Mouse (Mus musculus) WW6 (cell line): ENCODE results near the gene Vgll4.
"Not testable (repeated sequence)": the region's sequence is repeated elsewhere in the genome, so short reads cannot be mapped to it uniquely, and the experiment has no call there.

Experiments
- DNase-seq: peaks from one replicate; pipeline ENCODE4 v3.0.0-alpha.2; 2013; ENCODE audit warnings: low read depth, low spot score

The Vgll4 gene

DNA sequence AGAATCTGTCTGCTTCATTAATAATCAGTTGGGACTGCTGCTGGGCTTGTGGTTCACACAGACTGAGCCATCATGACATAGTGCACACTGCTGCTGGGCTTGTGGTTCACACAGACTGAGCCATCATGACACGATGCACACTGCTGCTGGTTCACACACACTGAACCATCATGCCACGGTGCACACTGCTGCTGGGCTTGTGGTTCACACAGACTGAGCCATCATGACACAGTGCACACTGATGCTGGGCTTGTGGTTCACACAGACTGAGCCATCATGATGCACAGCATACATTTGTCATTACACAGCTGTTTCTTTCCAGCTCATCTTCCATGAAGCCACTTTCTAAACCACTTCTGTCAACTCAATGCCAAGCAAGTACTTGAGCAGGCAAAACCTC lies 30.1 kb downstream of the Vgll4 start:
- no peak for DNase-seq

DNA sequence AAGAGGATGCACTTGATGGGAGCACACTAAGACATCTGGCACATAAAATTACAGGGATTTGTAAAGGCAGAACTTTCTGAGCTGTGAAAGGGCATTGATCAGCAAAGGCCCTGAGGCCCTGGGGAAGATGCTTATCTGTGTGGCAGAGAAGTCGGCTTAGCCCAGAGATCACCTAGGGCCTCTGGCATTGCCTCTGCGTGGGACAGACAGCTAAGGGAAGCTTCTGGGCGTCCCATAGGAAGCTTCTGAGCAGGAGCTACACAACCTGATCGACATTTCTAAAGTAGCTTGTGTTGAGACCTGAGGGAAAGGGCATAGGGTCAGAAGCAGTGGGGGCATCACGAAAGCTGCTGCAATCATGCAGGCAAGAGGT lies 32.9 kb downstream of the Vgll4 start:
- DNase-seq: no peak

DNA sequence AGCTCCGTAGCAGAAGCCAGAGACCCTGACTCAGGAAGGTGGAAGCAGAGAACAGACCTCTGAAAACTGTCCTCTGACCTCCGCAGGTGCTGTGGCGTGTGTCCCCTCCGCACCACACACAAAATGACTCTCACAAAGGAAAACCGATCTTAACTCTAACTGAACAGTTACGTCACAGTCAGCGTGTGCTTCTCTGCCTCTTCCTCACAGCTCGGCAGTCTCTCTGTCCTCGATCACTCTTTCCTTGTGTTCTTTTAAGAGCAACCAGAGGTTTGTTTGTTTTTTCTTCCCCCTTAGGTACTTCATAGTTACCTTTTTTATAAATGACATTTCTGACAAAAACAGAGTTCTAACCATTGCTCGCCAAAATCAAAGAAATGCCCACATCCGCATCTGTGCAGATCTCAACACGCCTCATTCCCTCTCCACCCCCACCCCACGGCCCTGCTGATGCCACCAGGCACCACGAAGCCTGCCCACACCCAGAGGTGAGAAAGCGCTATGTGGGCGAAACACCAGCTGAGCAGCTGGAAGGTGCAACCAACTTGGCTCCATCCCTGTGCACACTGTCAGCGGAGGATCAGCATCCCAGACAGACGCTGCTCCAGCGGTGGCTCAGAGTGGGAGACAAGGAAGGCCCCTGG lies 33.4 kb downstream of the Vgll4 start:
- no peak for DNase-seq

DNA sequence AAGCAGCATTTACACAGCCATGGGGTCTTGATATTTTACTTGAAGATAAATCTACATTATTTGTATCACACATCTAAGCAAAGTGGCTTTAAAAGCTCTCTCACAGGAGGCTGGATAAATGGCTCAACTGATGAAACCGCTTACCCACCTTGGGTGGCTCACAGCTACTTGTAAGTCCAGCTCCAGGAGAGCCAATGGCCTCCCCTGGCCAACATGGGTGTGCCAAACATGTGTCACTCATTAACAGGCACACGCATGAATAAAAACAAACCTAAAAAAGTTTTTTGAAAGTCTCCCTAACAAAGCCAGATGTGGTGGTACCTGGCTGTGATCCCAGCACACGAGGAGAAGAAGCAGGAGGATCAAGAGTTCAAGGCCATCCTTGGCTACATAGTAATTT lies 34.4 kb downstream of the Vgll4 start:
- no peak for DNase-seq

DNA sequence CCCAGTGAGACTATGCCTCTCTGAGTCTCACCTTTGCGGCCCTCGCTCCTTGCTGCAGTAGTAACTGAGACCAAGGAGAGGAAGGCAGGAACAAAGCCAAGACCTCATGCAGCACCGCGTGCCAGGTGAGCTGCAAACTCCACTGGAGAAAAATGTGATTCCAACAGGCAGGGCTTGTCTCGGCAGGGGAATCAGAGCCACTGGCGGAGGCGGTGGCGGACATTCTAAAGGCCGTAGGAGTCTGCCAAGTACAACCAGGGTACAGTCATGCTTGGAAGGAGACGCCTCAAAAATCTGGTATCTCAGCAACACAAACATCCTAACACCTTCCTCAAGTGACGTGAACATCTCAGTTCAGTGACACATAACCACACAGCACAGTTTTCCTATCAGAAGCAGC lies 35.7 kb downstream of the Vgll4 start:
- no peak for DNase-seq

DNA sequence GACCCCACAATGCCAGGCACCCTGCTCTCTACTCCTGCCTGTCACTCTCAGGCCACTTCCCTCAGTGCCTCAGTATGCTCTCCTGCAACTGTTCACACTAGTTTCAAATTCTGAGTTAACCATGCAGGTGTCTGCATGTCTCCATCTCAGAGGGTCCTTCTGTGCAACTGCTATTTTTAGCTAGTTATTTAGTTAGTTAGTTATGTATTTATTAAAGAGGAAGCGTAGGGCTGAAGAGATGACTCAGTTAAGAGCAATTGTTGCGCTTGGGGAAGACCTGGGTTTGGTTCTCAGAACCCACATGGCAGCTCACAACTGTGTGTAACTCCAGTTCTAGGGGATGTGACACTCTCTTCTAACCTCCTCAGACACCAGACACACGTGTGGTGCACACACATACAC lies 36.8 kb downstream of the Vgll4 start:
- no peak for DNase-seq

DNA sequence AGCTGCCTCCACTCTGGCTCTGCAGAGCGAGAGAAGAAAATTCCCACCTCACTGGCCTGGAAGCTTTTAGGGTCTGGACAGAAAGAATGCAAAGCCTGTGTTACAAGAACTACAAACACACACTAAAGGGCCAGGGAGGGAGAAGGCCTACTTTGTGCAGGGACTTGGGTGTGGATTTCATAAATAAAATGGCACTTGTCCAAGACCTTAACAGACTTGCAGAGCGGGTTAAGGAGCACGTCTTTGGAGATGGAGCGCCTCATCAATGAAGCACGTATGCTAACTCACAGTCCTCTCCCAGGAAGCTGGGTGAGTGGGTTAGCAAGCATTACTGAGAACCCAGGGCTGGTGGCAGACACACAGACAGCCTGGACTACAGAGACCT lies 37.7 kb downstream of the Vgll4 start:
- no peak for DNase-seq

DNA sequence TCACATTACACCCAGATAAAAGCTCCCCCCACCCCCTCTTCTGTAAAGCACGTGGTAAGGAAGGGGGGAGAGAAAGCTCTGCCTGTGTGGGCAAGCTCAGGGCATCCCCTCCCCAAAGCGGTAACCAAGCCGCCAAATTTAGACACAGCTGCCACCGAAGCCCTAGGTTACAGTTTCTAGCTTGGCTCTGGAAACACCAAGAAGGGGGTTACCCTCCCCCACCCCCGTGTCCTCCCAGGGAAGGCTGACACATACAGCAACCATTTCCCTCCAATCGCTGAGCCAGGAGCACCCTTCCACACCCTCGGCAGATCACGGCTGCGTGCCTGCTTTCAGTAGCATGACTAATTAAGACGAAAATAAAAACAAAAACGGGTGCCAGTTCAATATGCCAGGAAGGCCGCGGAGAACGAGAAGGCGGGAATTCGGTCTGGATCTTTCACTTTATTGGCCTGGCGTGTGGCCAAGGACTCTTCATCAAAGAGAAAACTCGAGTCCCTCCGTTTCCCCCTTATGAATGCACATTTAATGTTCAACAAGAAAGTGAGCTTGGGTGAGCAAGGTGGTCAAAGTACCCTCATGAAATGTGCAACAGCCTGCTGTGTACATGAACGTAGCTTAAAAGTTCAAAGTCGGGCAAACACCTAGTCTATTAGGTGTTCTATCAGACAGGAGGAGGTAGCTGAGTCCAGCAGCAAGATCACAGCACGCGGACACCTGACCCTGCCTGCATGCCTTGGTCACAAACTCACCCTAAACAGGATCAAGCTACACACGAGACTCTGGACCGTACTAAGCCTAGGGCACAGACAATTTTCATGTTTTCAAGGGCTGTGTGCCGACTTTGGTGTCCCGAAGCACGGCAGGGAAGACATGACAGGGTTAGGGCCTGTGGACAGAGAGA lies 38.3 kb downstream of the Vgll4 start:
- DNase-seq: no peak

DNA sequence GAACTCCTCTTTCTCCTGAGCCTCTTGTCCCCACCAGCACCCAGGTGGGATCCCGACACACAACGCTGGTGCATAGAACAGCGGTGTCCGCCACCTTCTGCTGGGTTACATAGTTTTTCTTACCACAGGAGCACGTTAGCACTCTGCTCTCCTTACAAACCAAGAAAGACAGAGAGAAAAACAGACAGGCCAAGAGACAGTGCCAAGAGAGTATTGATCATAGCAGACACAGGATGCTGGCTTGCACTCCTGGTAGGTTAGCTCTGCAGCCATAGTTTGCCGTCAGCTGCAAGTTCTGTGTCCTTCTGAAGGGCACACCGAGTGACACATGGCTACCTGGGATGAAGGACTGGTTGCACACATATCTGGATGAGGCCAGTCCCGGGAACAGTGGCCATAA lies 39.1 kb downstream of the Vgll4 start:
- DNase-seq: no peak

DNA sequence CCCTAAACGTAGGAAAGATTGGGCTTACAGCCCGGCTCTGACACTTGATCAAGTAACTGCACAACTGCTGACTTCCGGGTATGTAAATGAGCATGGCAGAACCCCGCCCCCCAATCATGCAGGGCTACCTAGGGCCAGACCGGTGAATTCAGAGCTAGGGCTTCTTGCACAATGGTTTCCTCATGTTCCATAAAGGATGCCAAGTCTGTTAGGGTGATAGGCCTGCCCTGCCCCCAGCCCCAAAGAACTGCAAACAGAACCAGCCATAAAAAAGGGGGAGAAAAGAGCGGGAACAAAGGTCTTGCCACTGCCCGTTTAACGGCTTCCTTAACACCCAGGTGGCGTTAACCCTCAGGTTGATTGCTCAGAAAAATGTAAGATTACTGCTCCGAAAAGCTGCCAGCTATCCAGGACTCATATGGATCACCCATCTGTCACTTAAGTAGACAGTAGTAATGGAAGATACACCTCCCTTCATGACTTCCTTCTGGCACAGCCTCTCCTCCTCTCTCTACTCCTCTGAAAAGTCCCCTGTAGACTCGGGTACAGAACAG lies 39.7 kb downstream of the Vgll4 start:
- DNase-seq: no peak

DNA sequence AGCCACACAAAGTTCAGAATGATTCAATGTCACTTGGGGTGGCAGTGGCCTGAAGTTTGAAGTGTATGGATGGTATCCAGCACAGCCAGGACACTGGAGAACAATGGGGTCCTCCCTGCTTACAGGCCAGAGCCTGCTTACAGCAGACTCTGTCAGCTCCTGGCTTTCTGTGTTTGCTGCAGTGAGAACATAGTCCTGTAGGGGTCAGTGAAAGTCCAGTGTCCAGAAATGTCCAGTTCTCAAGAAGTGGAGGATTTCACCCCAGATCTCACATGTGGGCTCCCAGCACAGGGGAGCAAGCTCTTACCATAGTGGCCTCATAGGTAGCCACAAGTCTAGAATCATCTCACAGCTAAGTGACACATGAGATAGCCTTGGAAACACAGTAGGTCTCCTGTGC lies 40.4 kb downstream of the Vgll4 start:
- no peak for DNase-seq

DNA sequence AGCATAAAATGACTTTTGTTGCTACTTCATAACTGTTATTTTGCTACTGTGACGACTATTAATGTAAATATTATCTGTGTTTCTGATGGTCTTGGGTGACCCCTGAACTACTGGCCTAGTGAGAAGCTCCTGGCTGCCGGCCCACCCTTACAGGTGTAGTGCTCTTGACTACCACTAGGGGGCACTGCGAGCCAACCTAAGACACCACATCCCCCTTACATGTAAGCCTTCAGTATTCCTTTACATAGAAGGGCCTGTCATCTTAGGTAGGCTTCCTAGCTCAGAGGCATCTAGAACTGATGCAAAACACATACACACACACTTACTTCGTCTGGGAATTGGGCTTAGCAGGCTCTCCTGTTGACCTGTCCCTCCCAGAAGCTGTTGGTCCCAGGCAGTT lies 41.3 kb downstream of the Vgll4 start:
- peak; percentile 55 for DNase-seq

DNA sequence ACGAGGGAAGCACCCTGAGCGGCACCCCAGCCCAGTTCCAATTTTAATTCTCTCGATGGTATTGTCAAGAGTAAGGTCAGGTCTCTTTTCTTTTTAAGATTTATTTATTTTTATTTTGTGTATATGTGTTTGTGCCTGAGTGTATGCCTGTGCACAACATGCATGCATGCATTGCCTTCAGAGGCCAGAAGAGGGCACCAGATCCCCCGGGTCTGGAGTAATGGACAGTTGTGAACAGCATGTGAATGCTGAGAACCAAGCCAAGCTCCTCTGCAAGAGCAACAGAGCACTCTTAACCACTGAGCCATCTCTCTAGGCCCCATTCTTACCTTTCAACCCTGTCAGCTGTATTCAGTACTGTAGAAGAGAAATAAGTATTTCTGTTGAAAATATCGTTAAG lies 42.4 kb downstream of the Vgll4 start:
- no peak for DNase-seq

DNA sequence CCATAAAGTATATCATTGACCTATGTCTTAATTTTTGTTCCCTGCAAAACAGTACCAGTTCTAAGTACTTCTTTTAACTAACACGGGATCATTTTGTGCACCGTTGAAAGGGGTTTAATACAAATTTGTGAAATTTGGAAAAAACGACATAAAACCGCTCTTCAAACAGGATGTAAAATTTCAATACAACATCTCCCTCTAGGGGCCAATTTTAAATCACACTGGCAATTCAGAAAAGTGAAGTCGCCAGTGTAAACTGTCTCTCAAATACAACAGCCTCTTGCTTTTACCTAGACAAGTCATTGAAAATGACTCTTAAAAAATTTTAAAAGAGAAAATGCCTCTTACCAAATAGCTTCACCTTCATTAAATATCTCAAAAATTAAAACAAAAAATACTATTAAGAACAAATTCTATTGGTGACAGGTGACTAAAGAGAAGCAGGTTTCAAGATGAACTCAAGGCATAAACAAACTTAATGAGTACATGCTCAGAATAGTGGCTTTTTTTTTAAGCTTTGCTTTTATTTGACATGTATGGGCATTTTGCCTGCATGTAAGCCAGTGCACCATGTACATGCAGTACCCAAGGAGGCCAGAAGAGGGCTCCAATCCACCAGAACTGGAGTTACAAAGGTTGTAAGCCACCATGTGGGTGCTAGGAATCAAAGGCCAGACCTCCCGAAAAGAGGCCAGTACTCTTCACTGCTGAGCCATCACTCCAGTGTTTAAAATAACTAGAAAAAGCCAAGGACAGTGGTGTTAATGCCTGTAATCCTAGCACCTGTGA lies 43.2 kb downstream of the Vgll4 start:
- no peak for DNase-seq

DNA sequence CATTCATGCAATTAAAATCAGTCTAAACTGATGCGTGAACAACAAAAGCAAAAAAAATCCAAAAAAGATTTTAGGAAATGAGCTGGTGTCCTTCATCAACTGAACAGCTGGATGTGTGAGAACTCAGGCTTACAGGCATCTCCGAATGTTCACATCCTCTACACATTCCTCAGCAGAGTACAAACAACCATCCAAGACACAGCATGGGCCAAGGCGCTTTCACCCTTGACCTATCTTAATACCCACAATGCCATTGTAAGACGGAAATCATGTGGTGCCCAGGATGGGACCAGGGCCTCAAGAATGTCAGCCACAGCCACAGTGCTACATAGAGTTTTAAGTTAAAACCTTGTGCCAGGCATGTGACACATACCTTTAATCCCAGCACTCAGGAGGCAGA lies 44.6 kb downstream of the Vgll4 start:
- no peak for DNase-seq

DNA sequence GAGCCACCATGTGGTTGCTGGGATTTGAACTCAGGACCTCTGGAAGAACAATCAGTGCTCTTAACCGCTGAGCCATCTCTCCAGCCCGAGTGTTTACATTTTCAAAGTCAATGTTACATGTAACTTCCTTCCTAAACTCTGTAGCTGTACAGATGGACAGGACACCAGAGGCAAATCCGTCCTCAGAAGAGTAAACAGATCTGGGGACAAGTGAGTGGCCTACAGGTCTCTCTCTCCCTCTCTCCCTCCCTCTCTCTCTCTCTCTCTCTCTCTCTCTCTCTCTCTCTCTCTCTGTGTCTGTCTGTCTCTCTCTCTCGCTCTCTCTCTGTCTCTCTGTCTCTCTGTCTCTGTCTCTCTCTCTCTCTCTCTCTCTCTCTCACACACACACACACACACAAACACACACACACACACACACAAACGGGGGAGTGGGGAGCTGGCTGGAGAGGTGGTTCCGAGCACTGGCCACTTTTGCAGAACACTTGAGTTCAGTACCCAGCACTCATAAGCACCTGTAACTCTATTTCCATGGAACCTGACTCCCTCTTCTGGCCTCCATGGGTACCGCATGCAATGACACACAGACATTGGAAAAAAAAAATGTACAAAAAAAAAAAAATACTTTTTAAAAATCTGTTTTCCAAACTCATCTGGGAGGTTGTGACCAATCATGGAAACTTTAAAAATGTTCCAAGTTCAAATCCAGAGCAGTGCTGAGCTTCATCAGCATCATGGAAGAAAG lies 47.3 kb downstream of the Vgll4 start:
- not testable (repeated sequence) for DNase-seq

DNA sequence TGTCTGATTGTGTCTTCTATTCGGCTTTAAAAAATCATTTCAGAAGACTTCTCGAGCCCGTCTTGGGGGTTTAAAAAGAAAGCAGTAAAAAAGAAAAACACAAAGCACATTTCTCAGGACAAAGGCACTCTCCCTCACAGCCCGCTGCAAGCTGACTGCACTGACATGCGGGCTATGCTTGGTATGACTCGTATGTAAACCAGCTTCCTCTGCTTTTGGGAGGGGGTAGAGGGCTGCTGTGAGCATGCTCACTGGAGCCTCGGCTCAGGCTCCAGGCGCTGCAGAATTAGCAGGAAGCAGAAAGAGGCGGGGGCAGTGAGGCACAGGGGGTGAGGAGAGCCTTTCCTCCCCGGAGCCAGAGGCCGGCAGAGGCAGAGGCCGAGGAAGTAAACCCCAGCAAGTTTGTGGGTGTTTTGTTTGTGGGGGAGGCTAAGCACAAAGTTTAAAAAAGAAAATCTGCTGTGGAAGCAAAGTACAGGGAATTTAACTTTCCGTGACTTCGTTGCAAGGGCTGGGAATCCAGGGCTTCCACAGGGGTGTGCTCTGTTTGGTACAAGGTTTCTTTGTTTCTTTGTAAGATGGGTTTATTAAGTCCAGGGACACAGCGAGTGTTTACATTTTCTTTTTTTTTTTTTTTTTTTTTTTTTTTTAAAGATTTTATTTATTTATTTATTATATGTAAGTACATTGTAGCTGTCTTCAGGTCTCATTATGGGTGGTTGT lies 48.0 kb downstream of the Vgll4 start:
- no peak for DNase-seq

DNA sequence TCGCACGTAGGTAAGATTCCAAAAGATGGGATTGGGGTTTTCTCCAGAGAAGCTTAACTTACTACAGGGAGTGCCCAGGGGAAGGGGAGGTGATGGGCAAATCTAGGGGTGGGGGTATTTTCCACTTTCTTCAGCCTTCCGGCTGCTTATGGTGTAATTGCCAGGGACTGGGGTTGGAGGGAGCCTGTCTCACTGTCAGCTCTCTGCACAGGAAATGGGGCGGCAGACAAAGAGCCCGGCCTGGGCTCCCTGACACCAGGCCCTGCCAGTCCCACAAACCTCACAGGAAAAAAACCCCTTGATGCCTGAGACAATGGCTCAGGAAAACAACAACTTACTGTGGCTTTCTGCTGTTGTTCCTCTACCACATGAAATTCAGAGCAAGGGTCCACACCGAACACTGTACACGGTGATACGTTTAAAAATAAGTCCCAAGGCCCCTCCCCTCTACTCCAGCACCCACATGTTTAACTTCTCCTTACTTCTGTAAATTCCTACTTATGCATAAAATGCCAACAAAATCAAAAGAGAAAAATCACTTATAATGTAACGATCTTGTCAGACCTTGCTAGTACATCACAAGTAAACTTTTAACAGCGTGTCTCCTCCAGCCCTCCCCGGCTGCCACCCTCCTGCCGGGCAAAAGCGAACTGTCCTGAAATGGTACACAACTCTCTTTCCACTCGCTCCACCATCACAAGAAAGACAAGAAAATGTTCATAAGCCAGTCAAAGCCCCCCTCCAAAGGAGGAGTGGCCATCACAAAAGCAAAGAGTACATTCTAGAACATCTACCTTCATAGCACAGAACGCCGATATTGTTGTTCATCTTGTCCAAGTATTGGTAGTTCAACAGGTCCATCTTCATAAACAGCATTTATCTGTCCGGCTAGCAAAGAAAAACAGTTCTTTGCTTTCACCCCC lies 49.0 kb downstream of the Vgll4 start:
- DNase-seq: no peak

DNA sequence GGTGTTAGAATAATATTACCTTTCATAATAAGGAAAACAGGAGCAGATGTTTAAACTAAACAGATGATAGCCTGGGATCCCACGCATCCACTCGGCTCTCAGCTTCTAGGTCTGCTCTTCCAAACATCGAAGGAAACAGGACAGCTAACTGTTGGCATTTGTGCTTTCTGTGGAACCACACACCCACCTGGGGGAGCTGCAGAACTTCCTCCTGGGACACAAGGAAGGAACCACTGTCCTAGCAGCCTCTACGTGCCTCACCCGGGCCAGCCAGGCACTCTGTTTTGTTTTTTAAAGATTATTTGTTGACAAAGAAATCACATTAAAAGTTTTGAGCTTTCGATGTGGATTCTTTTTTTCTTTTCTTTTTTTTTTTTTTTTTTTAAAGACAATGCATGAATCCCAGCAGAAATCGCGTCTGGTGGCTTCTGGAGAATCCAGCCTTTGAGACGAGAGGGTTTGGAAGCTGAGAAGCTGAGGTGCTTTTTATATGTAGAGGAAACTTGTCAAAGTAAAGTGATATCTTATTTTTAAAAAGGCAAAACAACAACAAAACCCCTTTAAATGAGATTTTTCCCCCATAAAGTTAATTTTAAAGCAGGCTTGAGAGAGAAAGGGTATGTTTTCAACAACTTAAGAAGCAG lies 50.0 kb downstream of the Vgll4 start:
- DNase-seq: no peak
